Mouse (Mus musculus) left cerebral cortex, adult 8-10 months (tissue): ENCODE data around the gene Lama5. TPM values are rescaled to one million over a fixed set of nuclear protein-coding genes. Genes with fewer than 3 reads are reported as not detected.
A peak's percentile ranks its signal among the peaks of the same experiment; 100 is the strongest.
"Not testable (repeated sequence)": the region's sequence is repeated elsewhere in the genome, so short reads cannot be mapped to it uniquely, and the experiment has no call there.

Source experiments
- DNase-seq, 2 experiments: peaks; one replicate each; pipeline ENCODE4 v3.0.0; 2022; ENCODE audit warnings: low spot score in 2 of 2
- total RNA-seq, 4 experiments: library from RNA; stranded (reverse); gene quantifications; 2 replicates each; pipeline ENCODE4 v1.2.4; 2022

Lama5 gene
- total RNA-seq, result 10 to 100 TPM in 1 of 4 experiments, 1 to 10 TPM in 3; 5.9 to 11.1 (median 7.3) TPM

DNA sequence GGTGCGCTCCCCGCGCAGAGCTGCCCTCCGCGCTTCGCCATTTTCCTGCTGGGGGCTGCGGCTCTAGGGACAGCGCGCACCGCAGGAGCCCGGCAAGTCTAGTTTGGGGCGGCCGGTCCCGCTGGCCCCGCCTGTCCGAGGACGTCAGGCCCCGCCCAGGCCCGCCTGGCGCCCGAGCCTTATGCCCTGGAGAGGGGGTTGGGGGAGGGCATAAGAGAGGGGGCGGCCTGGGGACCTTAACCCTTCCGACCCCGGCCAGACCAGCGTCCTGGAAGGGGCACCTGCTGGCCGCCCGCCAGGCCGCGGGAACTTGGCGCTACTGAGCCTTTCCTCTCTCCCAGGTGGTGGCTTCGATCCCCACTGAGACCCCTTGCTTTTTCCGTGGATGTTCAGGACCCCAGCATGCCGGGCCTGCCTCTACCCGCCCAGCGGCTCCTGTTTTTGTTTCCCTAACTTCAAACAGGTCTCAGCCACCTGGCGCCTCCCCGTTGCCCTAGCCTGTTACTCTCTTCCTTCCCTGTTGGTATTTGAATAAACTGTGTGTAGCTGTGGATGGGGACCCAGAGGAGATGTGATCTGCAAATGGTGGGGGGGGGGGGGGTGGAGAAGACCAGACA is at the start of gene Lama5:
Gene Lama5 (minus strand): TSS at position 98 of the 617 bp plus-strand sequence.
- DNase-seq, result no peak

DNA sequence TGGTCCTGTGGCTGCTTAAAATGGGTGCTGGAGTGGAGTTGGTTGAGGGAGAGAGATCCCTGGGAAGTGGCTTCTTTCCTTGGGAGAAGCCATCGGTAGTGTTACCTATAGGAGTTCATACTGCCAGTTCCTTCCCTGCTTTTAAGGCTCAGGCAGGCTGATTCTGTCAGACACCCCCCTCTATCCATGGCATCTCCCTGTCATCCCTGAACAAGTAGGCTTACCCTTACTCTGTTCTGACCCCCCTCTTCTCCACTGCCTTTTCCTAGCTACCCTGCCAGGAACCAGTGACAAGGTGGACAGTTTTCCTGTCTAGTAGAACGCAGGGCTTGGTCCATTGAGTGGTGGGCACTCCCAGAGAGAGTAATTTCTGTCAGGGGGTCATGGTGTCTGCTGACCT is 48.9 kb upstream of the Lama5 start:
- DNase-seq, result no peak

DNA sequence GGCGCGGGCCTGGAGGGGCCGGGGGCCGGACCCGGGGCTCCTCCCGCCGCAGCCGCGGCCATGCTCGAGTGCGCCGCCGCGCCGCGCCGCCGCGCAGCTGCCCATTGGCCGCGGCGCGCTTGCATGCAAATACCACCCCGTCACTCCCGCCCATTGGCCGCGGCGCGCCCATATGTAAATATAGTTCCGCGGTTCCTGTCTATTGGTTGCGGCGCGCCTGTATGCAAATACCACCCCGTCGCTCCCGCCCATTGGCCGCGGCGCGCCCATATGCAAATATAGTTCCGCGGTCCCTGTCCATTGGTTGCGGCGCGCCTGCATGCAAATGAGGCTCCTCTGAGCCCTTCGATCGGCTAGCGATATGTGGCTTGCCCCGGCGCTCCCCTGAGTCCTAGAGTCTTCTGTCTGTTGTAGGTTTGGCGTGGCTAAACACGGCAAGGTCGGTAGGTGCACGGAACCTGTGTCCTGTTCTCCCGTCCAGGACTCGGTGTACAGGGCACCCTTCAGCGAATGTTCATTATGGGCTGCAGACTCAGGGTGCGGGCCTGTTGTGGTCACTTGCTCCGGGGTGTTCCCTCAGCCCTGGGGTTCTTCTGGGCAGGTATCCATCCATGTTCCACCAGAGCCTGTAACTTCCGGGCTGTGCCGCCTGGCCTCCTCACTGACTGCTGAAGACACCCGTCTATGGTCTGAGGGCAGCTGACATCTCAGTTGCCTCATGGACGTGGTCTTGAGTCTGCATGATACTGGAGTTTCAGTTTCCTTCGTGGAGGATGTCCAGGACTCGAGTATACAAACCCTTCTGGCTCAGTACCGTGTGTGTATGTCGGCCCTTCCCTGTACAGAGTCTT is 48.0 kb upstream of the Lama5 start, which contains the start of gene Cables2:
Gene Cables2 (minus strand): TSS at position 103 of the 851 bp plus-strand sequence.
- DNase-seq, result peak; percentile 72 to 94

DNA sequence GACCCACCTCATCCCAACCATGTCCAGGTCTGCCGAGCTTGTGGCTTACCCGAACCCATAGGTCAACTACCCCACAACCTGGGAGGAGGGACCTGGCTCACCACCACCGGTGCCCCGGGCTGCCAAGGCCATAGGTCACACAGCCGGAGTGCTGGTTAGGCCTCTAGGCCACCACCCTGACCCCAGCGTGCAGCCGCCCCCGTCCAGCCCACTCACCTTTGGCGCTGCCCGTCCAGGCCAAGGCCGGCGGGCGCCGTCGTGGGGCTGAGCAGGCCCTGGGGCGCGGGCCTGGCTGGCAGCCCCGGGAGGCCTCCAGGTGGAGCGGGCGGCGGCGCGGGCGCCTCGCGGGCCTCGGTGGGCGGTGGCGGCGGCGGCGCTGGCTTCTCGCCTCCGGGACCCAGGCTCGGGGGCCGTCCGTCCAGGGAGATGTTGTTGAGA is 47.2 kb upstream of the Lama5 start:
- no peak for DNase-seq

DNA sequence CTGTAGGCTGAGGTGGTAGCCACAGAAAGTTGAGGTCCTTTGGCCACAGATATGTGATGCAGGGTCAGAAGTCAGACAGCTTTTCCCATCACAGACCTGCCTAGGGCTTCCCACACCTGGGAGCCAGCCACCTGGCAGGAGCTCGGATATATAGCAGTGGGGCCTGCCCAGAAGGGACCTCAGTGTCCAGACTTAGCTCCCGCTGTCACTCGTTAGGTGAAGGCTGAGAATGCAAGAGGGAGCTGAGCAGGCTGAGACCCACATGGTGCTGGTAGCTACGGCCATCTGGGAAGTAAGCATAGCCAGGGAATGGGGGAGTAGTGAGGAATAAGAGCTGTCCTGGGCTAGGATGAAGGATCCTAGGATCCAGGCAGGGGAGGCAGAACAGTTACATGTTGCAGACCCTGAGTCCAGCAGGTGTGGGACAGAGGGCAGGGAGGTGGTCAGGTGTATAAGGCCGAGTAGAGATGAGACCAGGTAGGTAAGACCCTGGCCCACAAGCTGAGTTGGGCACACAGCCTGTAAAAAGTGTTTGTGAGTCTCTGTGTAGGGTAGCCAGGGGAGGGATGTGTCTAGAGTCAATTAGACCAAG is 46.2 kb upstream of the Lama5 start:
- DNase-seq, result no peak

DNA sequence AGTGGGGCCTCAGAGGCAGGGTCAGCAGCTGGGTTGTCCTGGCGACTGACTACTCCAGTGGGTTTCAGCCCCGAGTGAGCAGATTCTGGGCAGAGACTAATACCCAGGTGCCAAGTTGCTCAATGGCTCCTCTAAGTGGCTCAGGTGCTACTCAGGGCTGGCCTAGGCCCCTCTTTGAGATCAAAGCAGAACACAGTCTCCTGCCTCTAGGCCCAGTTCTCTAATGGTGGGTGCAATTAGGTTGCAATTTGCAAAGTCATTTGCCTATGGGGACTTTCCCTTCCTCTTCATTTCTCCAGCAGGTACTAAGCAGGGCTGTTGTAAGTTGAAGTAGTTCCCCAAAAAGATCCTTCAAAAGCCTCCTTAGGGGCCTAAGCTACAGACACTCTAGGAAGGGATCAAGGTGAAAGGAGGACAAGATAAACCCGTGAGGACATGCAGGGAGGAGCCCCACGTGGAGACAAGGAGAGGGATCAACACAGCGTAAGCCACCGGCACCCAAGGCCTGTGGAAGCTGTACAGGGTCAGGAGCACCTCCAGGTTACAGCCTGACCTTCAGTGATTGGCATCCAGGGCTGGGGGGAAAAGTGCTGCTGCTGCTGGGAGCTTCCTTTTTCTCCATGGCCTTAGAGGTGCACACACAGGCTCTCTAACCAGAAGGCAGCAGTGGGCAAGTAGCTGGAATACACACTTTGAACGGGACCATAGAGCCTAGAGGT is 45.0 kb upstream of the Lama5 start:
- no peak for DNase-seq

DNA sequence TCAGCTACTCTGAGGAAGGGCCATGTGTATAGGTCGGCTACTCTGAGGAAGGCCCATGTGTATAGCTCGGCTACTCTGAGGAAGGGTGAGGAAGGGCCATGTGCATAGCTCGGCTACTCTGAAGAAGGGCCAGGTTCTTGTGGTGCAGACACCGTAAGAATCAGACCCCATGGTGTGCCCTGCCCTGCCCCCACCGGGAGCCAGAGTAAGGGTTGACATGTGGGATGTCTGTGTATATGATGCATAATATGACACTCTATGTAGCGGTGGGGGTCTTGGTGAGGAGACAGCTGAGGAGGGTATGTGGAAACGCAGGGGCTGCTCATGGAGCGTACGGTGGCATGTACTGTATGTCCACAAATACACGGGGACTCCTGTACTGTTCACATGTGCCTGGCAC is 43.7 kb upstream of the Lama5 start:
- DNase-seq, result no peak

DNA sequence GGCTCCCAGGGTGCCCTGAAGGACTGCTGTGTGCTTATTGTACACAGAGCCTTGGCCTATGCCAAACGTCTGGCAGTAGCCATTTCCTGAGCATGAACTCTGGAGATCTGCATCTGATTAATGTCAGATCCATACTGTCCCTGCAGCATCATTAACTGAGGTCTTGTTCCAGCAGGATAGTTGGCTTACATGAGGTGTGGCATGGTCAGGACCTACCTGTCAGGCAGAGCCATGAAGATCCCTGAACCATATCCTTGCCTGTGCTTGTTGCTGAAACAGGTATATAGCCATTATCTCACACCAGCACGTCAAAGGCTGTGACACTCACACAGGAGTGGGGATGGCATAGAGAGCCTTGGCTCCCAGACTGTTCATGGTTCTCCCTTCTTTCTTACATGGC is 42.3 kb upstream of the Lama5 start:
- DNase-seq, result no peak

DNA sequence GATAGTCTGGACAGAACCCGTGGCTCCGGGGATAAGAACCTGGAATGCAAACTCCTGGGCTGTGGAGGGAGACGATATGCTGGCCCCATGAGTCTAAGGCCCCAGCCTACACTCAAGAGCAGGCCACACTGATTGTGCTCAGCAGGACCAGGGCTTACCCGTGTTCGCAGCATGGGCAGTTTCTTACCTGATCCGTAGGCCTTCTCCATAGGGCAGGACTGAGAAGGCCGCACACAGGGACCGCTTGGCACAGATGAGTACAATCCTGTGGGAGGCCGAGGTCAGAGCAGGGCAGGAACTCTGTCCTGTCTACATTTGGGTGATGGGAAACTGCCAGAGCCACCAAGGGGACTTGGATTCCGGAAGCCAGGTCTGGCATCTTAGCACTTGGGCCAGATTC is 37.2 kb upstream of the Lama5 start:
- no peak for DNase-seq

DNA sequence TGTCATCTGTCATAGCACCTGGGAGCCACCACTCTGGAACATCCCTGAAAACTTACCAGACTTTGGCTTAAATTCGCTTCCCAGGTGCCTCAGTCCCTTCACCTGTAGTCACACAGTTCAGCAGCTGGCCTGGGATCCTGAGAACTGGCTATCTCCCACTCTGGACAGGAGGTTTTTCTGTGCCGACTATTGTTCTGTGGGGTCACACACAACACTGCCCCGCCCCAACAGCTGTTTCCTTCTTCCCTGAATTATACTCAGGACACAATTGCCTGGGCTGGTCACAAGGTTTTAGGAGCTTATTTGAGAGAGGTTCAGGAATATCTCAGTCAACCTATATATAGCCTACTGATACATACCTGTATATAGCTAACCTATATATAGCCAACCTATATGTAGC is 36.8 kb upstream of the Lama5 start:
- no peak for DNase-seq

DNA sequence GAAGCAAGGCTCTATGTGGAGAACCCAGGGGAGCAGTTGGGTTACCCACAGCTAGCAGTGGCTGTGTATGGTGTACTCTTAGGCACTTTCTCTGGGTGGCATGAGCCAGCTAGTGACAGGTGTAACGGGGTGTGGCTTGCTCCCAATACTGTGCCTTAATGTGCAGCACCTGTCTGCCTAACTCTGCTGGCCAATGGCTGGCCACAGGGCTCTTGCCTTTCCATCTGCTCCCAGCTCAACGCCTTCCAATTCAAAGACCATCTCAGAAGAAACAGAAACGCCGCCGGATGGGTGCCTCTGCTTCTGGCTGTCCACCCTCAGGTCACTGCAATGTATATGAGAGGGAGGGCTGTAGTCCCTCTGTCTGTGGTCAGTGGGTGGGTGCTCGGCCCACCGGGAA is 36.2 kb upstream of the Lama5 start:
- DNase-seq, result no peak

DNA sequence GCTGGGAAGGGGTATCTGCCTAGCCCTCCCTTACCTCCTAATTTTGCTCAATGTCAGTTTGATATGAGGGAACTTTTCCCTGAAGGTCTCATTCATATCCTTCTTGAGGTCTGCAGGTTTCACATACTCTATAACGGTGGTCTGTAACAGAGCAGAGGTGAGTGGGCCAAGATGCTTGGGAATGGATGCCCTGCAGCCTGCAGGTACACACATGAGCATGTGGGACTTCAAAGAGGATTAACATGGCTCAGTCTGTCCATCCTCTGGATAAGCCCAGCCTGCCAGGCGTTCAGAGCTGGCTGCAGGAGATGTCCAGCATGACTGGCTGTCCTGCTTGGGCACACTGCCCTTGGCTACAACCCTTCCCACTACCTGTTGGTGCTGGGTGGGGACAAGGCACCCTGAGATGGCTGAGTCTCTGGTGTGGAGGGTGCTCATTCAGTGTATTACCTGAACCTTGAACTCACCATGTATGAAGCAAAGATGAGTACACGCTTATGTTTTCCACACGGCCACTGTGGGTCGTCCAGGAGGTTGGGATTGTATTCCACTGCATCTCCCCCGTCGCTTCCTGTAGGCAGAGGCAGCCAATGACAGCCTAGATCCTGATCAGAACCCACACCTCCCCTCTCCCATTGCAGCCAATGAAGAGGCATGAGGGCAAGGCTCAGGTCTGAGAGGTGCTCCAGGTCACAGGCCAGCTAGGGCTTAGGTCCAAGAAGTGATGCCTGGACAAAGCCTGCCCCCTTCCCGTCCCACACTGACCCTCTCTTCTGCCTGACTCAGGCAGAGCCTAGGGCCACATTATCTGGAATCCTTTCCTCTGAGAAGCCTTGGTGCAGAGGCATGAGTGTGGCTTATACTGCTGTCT is 35.2 kb upstream of the Lama5 start:
- DNase-seq, result no peak

DNA sequence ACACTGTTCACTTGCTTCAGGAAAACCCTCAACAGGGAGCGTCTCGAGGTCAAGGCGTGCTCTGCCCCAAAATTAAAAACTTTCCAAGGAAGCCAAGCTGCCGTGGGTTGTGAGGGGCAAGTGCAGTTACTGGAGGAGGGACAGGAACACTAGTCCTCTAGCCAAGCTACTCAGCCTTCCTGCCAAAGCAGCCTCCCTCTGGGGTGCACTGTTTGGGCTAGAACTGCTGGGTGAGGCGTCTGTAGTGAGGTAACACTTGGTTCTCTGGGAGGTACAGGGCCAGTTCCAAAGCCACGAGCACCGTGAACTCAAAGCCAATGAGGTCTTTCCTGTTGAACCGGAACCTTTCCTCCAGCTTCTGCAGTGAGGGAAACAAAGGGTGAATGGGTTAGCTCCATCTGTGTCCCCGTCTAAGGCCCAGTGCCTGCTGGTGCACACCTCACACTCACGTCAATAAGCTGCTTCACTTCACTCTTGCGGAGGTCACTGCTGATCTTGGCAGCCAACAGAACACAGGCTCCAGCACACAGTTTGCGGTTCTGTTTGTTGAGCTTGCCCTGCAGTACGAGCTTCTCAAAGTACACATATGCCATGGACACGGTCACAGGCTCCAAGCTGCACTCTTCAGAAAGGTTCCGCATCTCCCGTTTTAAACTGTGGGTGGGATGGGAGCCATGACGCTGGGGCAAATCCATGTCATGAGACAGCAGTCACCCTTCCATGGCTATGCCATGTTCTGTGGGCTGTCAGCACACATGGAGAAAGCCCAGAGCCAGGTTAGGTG is 34.4 kb upstream of the Lama5 start:
- not testable (repeated sequence) for DNase-seq

DNA sequence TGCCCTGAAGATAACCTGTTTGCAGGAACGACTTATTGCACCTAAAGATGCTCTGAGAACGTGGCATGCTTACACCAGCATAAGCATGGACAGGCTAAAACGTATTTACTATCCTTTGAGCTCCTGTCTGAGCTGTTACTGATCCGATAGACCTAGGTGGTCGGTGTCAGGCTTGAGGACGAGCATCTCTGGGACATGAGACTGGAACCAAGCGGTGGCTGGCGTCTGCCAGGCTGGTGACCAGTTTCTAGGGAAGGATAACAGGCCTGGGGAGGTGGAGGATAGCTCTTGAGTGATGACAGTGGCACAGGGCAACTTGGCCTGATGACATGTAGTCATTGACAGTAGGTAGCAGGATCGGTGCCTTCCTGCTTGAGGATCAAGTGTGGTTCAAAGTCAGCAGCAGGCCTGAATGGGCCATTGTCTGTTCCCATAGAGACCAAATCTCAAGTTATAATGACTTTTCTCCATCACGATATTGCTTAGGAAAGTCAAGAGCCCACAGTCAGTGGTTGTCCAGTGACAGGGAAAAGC is 33.4 kb upstream of the Lama5 start:
- not testable (repeated sequence) for DNase-seq

DNA sequence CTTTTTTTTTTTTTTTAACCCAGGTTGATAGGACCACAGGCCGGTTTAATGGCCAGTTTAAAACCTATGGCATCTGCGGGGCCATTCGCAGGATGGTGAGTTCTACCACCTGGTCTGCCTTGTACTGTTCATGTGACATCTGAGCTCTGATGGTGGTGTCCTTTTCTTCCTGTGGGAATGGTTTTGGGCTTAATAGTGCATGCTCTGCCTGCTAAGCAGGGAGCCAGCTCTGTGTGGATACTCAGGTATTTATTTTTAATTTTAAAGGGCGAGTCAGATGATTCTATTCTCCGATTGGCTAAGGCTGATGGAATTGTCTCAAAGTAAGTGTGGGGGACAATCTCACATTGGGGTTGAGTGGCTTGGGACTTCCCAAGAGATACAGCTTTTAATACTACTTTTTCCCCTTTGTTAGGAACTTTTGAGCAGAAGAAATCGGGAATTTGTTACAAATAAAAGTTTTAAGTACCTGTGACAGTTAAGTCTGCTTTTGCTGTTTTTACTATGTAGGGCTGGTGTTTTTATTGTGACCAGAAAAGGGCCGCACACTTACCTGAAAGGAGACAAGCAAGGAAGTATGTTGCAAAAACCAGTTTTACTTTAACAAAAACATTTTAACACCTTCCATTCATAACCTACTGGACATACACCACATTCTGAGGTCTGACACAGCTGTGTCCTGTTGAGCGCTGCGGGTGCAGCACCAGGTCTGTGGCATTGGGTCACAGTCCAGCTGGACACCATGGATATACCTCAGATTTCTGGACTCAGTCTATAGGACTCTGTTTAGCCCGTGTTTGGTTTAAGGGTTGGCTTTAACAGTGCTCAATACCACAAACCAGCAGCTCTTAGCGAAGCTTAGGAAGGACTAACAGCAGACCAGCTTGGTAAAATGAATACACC is 32.6 kb upstream of the Lama5 start:
- DNase-seq, result no peak

DNA sequence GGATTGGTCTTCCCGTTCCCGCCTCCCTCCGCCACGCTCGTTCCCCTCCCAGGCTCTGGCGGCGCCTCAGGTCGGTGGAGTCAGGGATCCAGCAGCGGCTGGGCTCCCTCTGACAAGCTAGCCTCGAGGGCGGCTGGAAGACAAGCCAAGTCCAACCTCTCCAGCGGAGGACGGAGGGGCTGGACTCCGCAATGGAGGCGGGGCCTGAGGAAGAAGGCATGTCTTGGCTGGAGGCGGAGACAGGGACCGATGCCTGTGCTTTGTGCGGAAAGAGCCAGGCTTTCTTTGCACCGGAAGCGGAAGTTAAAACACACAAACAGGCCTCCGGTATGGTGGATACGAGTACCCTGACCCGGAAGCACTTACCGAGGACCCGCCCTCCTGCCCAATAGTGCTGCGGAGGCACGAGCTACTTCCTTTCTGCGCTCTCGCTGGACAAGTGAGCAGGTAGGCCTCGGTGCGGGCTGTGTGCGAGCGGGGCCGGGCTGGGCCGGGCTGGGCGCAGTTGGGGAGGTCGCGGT is 31.4 kb upstream of the Lama5 start, which contains the start of gene Rps21:
Gene Rps21 (plus strand): TSS at position 377 of the 521 bp plus-strand sequence.
- DNase-seq, result peak; percentile 92 to 99

DNA sequence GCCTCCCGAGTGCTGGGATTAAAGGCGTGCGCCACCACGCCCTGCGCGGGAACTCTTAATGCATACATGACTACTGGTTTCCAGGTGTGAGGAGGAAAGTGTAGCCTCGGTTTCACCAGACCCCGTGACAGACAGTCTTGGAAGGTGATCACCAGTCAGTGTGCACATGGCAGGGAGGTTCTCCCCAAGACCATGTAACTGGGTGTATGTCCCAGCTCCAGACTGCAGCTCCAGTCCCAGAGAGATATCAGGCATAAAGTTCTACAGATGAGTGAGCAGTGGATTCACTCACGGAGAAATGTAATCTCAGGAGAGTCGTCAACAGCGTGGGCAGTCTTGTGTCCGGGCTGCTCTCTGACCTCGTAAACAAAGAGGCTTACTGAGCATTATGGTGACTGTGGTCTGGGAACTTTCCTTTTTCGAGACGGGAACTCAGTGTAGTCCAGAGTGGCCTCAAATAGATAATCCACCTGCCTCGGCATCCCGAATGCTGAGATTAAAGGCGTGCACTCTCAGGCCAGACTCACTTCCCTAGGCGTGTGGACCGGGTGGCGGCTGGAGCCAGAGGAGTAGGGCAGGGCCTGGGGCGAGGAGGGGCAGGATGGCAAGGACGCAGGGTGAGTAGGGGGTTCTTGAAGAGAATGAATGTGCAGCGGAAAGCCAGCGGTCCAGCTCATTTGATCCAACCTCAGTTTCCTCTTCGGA is 30.8 kb upstream of the Lama5 start:
- DNase-seq, result no peak

DNA sequence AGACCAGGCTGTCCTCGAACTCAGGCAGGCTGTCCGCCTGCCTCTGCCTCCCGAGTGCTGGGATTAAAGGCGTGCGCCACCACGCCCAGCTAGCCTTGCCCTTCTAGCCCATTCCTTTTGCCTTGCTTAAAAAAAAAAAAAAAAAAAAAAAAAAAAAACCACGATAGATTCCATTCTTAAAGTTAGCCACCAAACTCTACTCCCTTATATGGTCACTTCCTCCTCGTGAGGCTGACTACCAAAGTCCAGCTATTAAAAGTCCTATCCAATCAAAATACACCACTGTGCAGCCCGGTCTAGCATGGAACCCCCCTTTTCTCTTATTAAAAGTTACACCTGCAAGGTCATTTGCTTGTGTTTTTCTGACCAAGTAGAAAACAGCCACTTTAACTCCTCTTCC is 30.0 kb upstream of the Lama5 start:
- DNase-seq, result no peak
